1 mouse cellular context compared by ENCODE assay signal in the genomic region with DNA sequence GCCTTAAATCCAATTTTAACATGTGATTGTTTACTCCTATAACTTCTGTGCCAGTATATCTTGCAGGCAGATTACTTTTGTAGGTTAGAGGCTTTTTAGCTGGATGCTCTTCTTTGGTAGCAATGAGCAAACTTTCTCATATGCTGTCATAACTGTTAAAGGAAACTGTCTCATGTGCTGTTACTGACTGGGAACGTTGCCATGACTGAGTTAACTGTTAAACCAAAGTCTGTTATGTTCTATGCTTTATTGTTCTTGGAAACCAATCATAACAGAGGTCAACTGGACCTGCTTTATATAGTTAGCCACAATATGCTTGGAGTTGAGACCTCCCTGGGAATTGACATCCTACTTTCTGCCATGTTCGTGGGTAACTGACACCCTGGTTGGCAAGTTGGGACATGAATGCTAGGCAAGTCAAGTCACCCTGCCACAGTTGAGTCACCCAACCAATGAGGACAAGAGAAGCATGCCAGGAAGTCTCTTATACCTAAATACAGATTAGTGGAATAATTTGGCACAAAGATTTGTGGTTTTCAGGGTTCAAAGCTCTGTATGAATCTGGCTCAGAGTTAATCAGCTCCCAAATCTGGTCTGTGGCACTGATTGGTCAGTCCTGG.
TF ChIP-seq lines count a peak whose summit lies in the region.

No protein-coding gene starts in this region.

TF ChIP-seq in myocyte, 11 proteins besides CTCF, POLR2A, EP300 and RAD21:
- TF ChIP-seq MYOG (IDR thresholded peaks at IDR 0.05; ENCODE audit: control insufficient read depth in 1 of 3, insufficient read depth in 1 of 3, insufficient read length in 2 of 3, low read depth in 2 of 3) (no peak), TCF12 (IDR thresholded peaks at IDR 0.05; ENCODE audit: insufficient read depth, poor library complexity, severe bottlenecking) (no peak), REST (IDR thresholded peaks at IDR 0.05; ENCODE audit: insufficient read depth, insufficient read length) (no peak), TCF3 (IDR thresholded peaks at IDR 0.05; ENCODE audit: insufficient read length, low read depth) (no peak), USF1 (IDR thresholded peaks at IDR 0.05; ENCODE audit: low read depth) (no peak), E2F4 (IDR thresholded peaks at IDR 0.05; ENCODE audit: insufficient read depth) (no peak)
